10 mouse cellular contexts compared by ENCODE assay signal in genomic region chr7:121020277-121020676, GRCm38 (mm10). TPM values are rescaled to one million over a fixed set of nuclear protein-coding genes. Genes with fewer than 3 reads are reported as not detected.
DNase-seq lines count a peak whose midpoint lies in the region; ATAC-seq and TF ChIP-seq lines count a peak whose summit lies in the region.
"Had no signal": no experiment of that assay in that cellular context is flagged by ENCODE, and none has a peak within 500 bp of the region (broad histone marks: within the 10 kb centered on the region; RNA-seq: fewer than 3 reads in every experiment).

No protein-coding gene starts in this region.

- H3K36me3 ChIP-seq in kidney, postnatal 0 days (ENCODE audit: insufficient read depth, low read length) = no peaks in the 10 kb centered on the region
- no peaks in the 10 kb centered on the region for H3K36me3 ChIP-seq in ES-E14 (ENCODE audit: control insufficient read depth, insufficient read depth, low read length, poor library complexity, severe bottlenecking)
- no peaks in the 10 kb centered on the region for H3K36me3 ChIP-seq in embryonic facial prominence, embryonic 14.5 days (ENCODE audit: control insufficient read depth, insufficient read depth, low read length)
- no peaks in the 10 kb centered on the region for H3K36me3 ChIP-seq in midbrain, embryonic 10.5 days
- H3K36me3 ChIP-seq: limb, embryonic 15.5 days; neural tube, embryonic 15.5 days had no signal

- H3K9ac ChIP-seq in kidney, postnatal 0 days (ENCODE audit: low read depth, low read length) = no peak overlapping the region
- no peak overlapping the region for H3K9ac ChIP-seq in ES-E14 (ENCODE audit: insufficient read depth, low read depth, low read length, poor library complexity, severe bottlenecking)
- H3K9ac ChIP-seq in embryonic facial prominence, embryonic 14.5 days (ENCODE audit: low read depth, low read length) = no peak overlapping the region
- H3K9ac ChIP-seq: limb, embryonic 15.5 days; neural tube, embryonic 15.5 days had no signal

- no peak overlapping the region for H3K4me3 ChIP-seq in kidney, postnatal 0 days (replicated peaks; ENCODE audit: low read depth, low read length)
- H3K4me3 ChIP-seq in ES-E14 (ENCODE audit: insufficient read depth in 1 of 2, low read depth in 1 of 2, low read length in 2 of 2, poor library complexity in 1 of 2, severe bottlenecking in 1 of 2) = no peak overlapping the region
- H3K4me3 ChIP-seq in embryonic facial prominence, embryonic 14.5 days (ENCODE audit: low read depth, low read length) = no peak overlapping the region
- H3K4me3 ChIP-seq in midbrain, embryonic 10.5 days = no peak overlapping the region
- H3K4me3 ChIP-seq: limb, embryonic 15.5 days; neural tube, embryonic 15.5 days had no signal

- H3K27me3 ChIP-seq in kidney, postnatal 0 days (ENCODE audit: insufficient read depth, low read length) = no peaks in the 10 kb centered on the region
- no peaks in the 10 kb centered on the region for H3K27me3 ChIP-seq in embryonic facial prominence, embryonic 14.5 days (replicated peaks; ENCODE audit: control insufficient read depth, insufficient read depth, low read length)
- no peaks in the 10 kb centered on the region for H3K27me3 ChIP-seq in midbrain, embryonic 10.5 days (ENCODE audit: low read depth, poor library complexity, severe bottlenecking)
- H3K27me3 ChIP-seq: limb, embryonic 15.5 days; neural tube, embryonic 15.5 days had no signal

- in situ Hi-C loops in ES-E14 (cut with MboI; ENCODE audit: low sequenced_read_pairs in 2 of 2, unreplicated experiment in 2 of 2) = no loop called here

- no peaks in the 10 kb centered on the region for H3K4me1 ChIP-seq in kidney, postnatal 0 days (replicated peaks; ENCODE audit: insufficient read depth, low read length)
- H3K4me1 ChIP-seq in ES-E14 (ENCODE audit: control insufficient read depth in 2 of 2, insufficient read depth in 2 of 2, low read length in 2 of 2, poor library complexity in 1 of 2) = no peaks in the 10 kb centered on the region
- H3K4me1 ChIP-seq in embryonic facial prominence, embryonic 14.5 days (ENCODE audit: control insufficient read depth, insufficient read depth, low read length) = no peaks in the 10 kb centered on the region
- H3K4me1 ChIP-seq in midbrain, embryonic 10.5 days = no peaks in the 10 kb centered on the region
- H3K4me1 ChIP-seq: neural tube, embryonic 15.5 days had no signal

- H3K9me3 ChIP-seq in kidney, postnatal 0 days (replicated peaks; ENCODE audit: low read length) = no peaks in the 10 kb centered on the region
- H3K9me3 ChIP-seq in ES-E14 (ENCODE audit: control insufficient read depth, insufficient read depth, low read depth, low read length) = no peaks in the 10 kb centered on the region
- H3K9me3 ChIP-seq in embryonic facial prominence, embryonic 14.5 days (ENCODE audit: control insufficient read depth, low read length) = no peaks in the 10 kb centered on the region
- H3K9me3 ChIP-seq in midbrain, embryonic 10.5 days (replicated peaks) = no peaks in the 10 kb centered on the region
- H3K9me3 ChIP-seq: limb, embryonic 15.5 days; neural tube, embryonic 15.5 days had no signal

- 29% methylated on average over 8 of the region's 8 CpGs for WGBS in kidney, postnatal 0 days
- WGBS in embryonic facial prominence, embryonic 14.5 days = 46% methylated on average over 8 of the region's 8 CpGs
- WGBS in midbrain, embryonic 10.5 days = 40% methylated on average over 8 of the region's 8 CpGs

- DNase-seq in kidney, postnatal 0 days (ENCODE audit: low spot score) = no peak
- no peak for DNase-seq in kidney, adult 11 months
- peak; percentile 15 for DNase-seq in ES-E14 (ENCODE audit: low read depth, low spot score)
- DNase-seq in embryonic facial prominence, embryonic 14.5 days (ENCODE audit: low spot score) = peak; percentile 22
- no peak for DNase-seq in midbrain, embryonic 10.5 days (ENCODE audit: low spot score)
- DNase-seq in urinary bladder, postnatal 25 days (ENCODE audit: low spot score) = no peak

- no peak overlapping the region for H3K4me2 ChIP-seq in kidney, postnatal 0 days (ENCODE audit: low read length)
- H3K4me2 ChIP-seq in embryonic facial prominence, embryonic 14.5 days (ENCODE audit: low read depth, low read length) = no peak overlapping the region
- H3K4me2 ChIP-seq: limb, embryonic 15.5 days; neural tube, embryonic 15.5 days had no signal

- TF ChIP-seq CTCF in kidney, postnatal 0 days (IDR thresholded peaks at IDR 0.05; ENCODE audit: low read depth) = peak; percentile 67

- ATAC-seq in kidney, postnatal 0 days (replicated peaks; ENCODE audit: low FRiP score, low read depth) = no peak
- ATAC-seq in embryonic facial prominence, embryonic 14.5 days (ENCODE audit: low read depth) = no peak
- ATAC-seq in neutrophil, adult 5-6 weeks (ENCODE audit: extremely low read depth, insufficient number of reproducible peaks, low FRiP score, poor library complexity, severe bottlenecking) = peak; percentile 55; the same call in 1 of the 2 replicates

- no peak overlapping the region for H3K27ac ChIP-seq in kidney, postnatal 0 days
- H3K27ac ChIP-seq in ES-E14 (ENCODE audit: insufficient read depth, low read depth, low read length, poor library complexity, severe bottlenecking) = no peak overlapping the region
- H3K27ac ChIP-seq in embryonic facial prominence, embryonic 14.5 days (replicated peaks; ENCODE audit: low read depth, low read length) = no peak overlapping the region
- H3K27ac ChIP-seq in midbrain, embryonic 10.5 days (replicated peaks) = no peak overlapping the region
- H3K27ac ChIP-seq: limb, embryonic 15.5 days; neural tube, embryonic 15.5 days had no signal

TF ChIP-seq in ES-E14, 5 proteins besides CTCF, POLR2A, EP300 and RAD21:
- TF ChIP-seq ZNF384 (IDR thresholded peaks at IDR 0.05; ENCODE audit: low read depth, low read length) (no peak), MAFK (IDR thresholded peaks at IDR 0.05; ENCODE audit: insufficient read depth, low read depth, low read length) (no peak), ZC3H11A (IDR thresholded peaks at IDR 0.05; ENCODE audit: borderline replicate concordance, low read depth, low read length) (no peak), HCFC1 (IDR thresholded peaks at IDR 0.05; ENCODE audit: borderline replicate concordance, insufficient read depth, low read length) (no peak), CHD2 (IDR thresholded peaks at IDR 0.05; ENCODE audit: low read depth, low read length) (no peak)

RNA-seq across cellular contexts. Expression of gene Mettl9, which starts 14.0 kb away (rescaled TPM):
- 174 and 177 TPM in 2 replicates for polyA plus RNA-seq in kidney, postnatal 0 days (2015; fragmentation: Nextera tagmentation; extraction: Ambion mirVana)
- 21.0 and 26.7 TPM in 2 replicates for total RNA-seq in ES-E14 (2012; rRNA removed)
- 142 and 151 TPM in 2 replicates for polyA plus RNA-seq in embryonic facial prominence, embryonic 14.5 days (2014; fragmentation: Nextera tagmentation; extraction: Ambion mirVana)
- total RNA-seq in neutrophil, adult 5-6 weeks (2017) = 192 and 194 TPM in 2 replicates
- polyA plus RNA-seq in midbrain, embryonic 10.5 days (2016; fragmentation: Nextera tagmentation; extraction: Ambion mirVana) = 205 and 210 TPM in 2 replicates

RNA-seq across cellular contexts. Expression of gene Mfsd13b, which starts 38.0 kb away (rescaled TPM):
- polyA plus RNA-seq in kidney, postnatal 0 days (2015; fragmentation: Nextera tagmentation; extraction: Ambion mirVana) = 0.22 and 0.52 TPM in 2 replicates
- total RNA-seq in ES-E14 (2012; rRNA removed) = not detected in 2 replicates
- polyA plus RNA-seq in embryonic facial prominence, embryonic 14.5 days (2014; fragmentation: Nextera tagmentation; extraction: Ambion mirVana) = 0.55 TPM in 1 of 2 replicates, not detected in the other
- not detected in 2 replicates for total RNA-seq in neutrophil, adult 5-6 weeks (2017)
- polyA plus RNA-seq in midbrain, embryonic 10.5 days (2016; fragmentation: Nextera tagmentation; extraction: Ambion mirVana) = 0.61 and 0.63 TPM in 2 replicates
- total RNA-seq: heart, postnatal 14 days had no signal

RNA-seq across cellular contexts. Expression of gene Cdr2, which starts 38.2 kb away (rescaled TPM):
- 9.7 and 10.1 TPM in 2 replicates for polyA plus RNA-seq in kidney, postnatal 0 days (2015; fragmentation: Nextera tagmentation; extraction: Ambion mirVana)
- 20.9 and 25.9 TPM in 2 replicates for total RNA-seq in ES-E14 (2012; rRNA removed)
- polyA plus RNA-seq in embryonic facial prominence, embryonic 14.5 days (2014; fragmentation: Nextera tagmentation; extraction: Ambion mirVana) = 17.5 and 21.0 TPM in 2 replicates
- 25.7 and 28.2 TPM in 2 replicates for total RNA-seq in neutrophil, adult 5-6 weeks (2017)
- polyA plus RNA-seq in midbrain, embryonic 10.5 days (2016; fragmentation: Nextera tagmentation; extraction: Ambion mirVana) = 12.0 and 13.7 TPM in 2 replicates

RNA-seq across cellular contexts. Expression of gene Igsf6, which starts 54.1 kb away (rescaled TPM):
- 1.1 and 1.4 TPM in 2 replicates for polyA plus RNA-seq in kidney, postnatal 0 days (2015; fragmentation: Nextera tagmentation; extraction: Ambion mirVana)
- total RNA-seq in ES-E14 (2012; rRNA removed) = 0.11 TPM in 1 of 2 replicates, not detected in the other
- 2.2 and 2.6 TPM in 2 replicates for polyA plus RNA-seq in embryonic facial prominence, embryonic 14.5 days (2014; fragmentation: Nextera tagmentation; extraction: Ambion mirVana)
- total RNA-seq in neutrophil, adult 5-6 weeks (2017) = 339 and 346 TPM in 2 replicates
- polyA plus RNA-seq in midbrain, embryonic 10.5 days (2016; fragmentation: Nextera tagmentation; extraction: Ambion mirVana) = 0.88 and 1.2 TPM in 2 replicates

Comparison
In these comparisons a context has a peak if more than half of its experiments do, and no peak if none do; other contexts are left out.
1. DNase-seq: peak in ES-E14 (single experiment) and embryonic facial prominence, embryonic 14.5 days (single experiment); none in kidney, postnatal 0 days (single experiment), kidney, adult 11 months (single experiment), midbrain, embryonic 10.5 days (single experiment) and urinary bladder, postnatal 25 days (single experiment).